In genomic region chr3:69213465-69213864, GRCm38 (mm10) we compare ENCODE assay signal across 23 mouse cellular contexts. TPM values are rescaled to one million over a fixed set of nuclear protein-coding genes. Genes with fewer than 3 reads are reported as not detected.
"Had no signal": no experiment of that assay in that cellular context is flagged by ENCODE, and none has a peak within 500 bp of the region (broad histone marks: within the 10 kb centered on the region; RNA-seq: fewer than 3 reads in every experiment).

No protein-coding gene starts in this region.

- H3K36me3 ChIP-seq: lung, embryonic 15.5 days; midbrain, embryonic 13.5 days; midbrain, embryonic 15.5 days; neural tube, embryonic 12.5 days; stomach, embryonic 15.5 days had no signal

- H3K4me2 ChIP-seq: lung, embryonic 15.5 days; midbrain, embryonic 11.5 days; midbrain, embryonic 13.5 days; midbrain, embryonic 15.5 days; neural tube, embryonic 12.5 days; stomach, embryonic 15.5 days had no signal

- H3K4me3 ChIP-seq: lung, embryonic 15.5 days; megakaryocyte, embryonic 14.5 days; midbrain, embryonic 13.5 days; midbrain, embryonic 15.5 days; neural tube, embryonic 12.5 days; stomach, embryonic 15.5 days had no signal

- H3K27ac ChIP-seq: lung, embryonic 15.5 days; macrophage; midbrain, embryonic 13.5 days; midbrain, embryonic 15.5 days; neural tube, embryonic 12.5 days; stomach, embryonic 15.5 days; stomach, postnatal 0 days had no signal

- H3K27me3 ChIP-seq: lung, embryonic 15.5 days; midbrain, embryonic 13.5 days; midbrain, embryonic 15.5 days; neural tube, embryonic 12.5 days; stomach, embryonic 15.5 days had no signal

- ATAC-seq: lung, postnatal 0 days; midbrain, embryonic 13.5 days; midbrain, embryonic 15.5 days had no signal

- H3K4me1 ChIP-seq: lung, embryonic 15.5 days; midbrain, embryonic 13.5 days; midbrain, embryonic 15.5 days; neural tube, embryonic 12.5 days; stomach, embryonic 15.5 days had no signal

- H3K9ac ChIP-seq: lung, embryonic 15.5 days; midbrain, embryonic 13.5 days; midbrain, embryonic 15.5 days; neural tube, embryonic 12.5 days; stomach, embryonic 15.5 days had no signal

- DNase-seq: lung, adult 2 months; lung, postnatal 14 days; lung, postnatal 36 days; right cerebral cortex, postnatal 14 days; thymus, adult 2 months; thymus, postnatal 25 days; thymus, postnatal 4 days had no signal

- H3K9me3 ChIP-seq: lung, embryonic 15.5 days; midbrain, embryonic 13.5 days; midbrain, embryonic 15.5 days; neural tube, embryonic 12.5 days; stomach, embryonic 15.5 days had no signal

RNA-seq across cellular contexts. Expression of gene Arl14, which starts 8.8 kb away (rescaled TPM):
- total RNA-seq: megakaryocyte progenitor cell, adult 5-6 weeks; midbrain, postnatal 0 days; neutrophil, adult 5-6 weeks had no signal
- polyA plus RNA-seq: lung, adult 2 months; macrophage; midbrain, embryonic 11.5 days; midbrain, embryonic 13.5 days; midbrain, embryonic 15.5 days; midbrain, postnatal 0 days; neural tube, embryonic 12.5 days; neural tube, embryonic 14.5 days; spleen, adult 2 months; testis, adult 2 months; thymus, adult 2 months had no signal
